Mouse (Mus musculus): ENCODE measurements around the gene Pin4. TPM values are rescaled to one million over a fixed set of nuclear protein-coding genes. Genes with fewer than 3 reads are reported as not detected.
A peak's percentile ranks its signal among the peaks of the same experiment; 100 is the strongest.
"Not testable (repeated sequence)": the region's sequence is repeated elsewhere in the genome, so short reads cannot be mapped to it uniquely, and the experiment has no call there.

The Pin4 gene
- polyA plus RNA-seq, 1 experiment from 2014 or later, result 71.0 TPM

DNA sequence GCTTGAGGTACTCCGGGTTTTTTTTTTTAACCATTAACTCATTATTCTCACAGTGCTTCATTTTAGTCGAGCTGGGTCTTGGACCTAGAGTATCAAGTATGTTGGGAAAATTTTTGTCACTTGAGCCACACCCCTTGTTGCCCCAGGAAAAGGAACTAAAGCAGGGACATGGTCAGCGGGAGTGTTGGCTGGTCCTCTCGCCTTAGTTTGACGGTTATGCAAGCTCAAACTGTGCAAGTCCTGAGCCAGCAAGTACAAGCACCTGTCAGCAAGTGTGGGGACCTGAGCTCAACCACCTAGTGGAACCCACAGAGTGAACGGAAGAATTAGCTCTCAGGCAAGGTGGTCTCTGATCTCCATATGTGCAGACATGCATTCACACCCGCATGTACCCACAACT is 17.4 kb upstream of the Pin4 start:
- Histone ChIP-seq H3K36me3 (ENCODE audit: insufficient read depth) (no peaks in the 10 kb centered on the region), H3K4me2 (no peak overlapping the region), H3K27ac (ENCODE audit: low read depth) (no peak overlapping the region), H3K4me1 (ENCODE audit: insufficient read depth) (no peaks in the 10 kb centered on the region), H3K27me3 (ENCODE audit: insufficient read depth, low read length) (no peaks in the 10 kb centered on the region), H3K9ac (no peak overlapping the region), H3K4me3 (ENCODE audit: low read depth, low read length) (no peak overlapping the region), H3K9me3 (ENCODE audit: low read depth, low read length) (no peaks in the 10 kb centered on the region)
- WGBS, result 54% methylated on average over 7 of the region's 7 CpGs
- TF ChIP-seq CTCF (IDR thresholded peaks at IDR 0.05; ENCODE audit: low read depth), result no peak
- ATAC-seq (ENCODE audit: insufficient read depth), result no peak
- no peak for DNase-seq

DNA sequence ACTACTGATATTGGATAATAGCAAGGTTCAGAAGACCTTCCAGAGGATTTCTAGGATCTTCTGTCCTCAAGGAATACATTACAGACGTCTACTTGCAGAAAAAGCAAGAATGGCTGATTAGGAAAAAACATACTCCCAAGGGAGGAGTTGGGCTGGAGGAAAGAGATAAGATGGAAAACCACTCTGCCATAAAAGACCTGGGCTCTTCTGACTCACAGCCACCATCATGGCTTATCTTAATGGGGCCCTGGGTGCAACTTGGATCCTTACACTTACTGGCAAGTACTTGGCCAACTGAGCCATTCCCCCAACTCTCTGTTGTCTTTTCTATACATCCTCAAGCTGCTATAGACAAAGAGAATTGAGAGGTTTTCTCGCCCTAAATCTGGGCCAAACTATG is 15.4 kb upstream of the Pin4 start:
- H3K36me3 ChIP-seq (ENCODE audit: insufficient read depth); H3K27me3 ChIP-seq (ENCODE audit: insufficient read depth, low read length); H3K4me2 ChIP-seq; H3K4me3 ChIP-seq (ENCODE audit: low read depth, low read length); H3K27ac ChIP-seq (ENCODE audit: low read depth); DNase-seq; H3K9me3 ChIP-seq (ENCODE audit: low read depth, low read length); H3K9ac ChIP-seq; ATAC-seq (ENCODE audit: insufficient read depth); H3K4me1 ChIP-seq (ENCODE audit: insufficient read depth): not testable (repeated sequence)
- 56% methylated on average over 2 of the region's 2 CpGs for WGBS

DNA sequence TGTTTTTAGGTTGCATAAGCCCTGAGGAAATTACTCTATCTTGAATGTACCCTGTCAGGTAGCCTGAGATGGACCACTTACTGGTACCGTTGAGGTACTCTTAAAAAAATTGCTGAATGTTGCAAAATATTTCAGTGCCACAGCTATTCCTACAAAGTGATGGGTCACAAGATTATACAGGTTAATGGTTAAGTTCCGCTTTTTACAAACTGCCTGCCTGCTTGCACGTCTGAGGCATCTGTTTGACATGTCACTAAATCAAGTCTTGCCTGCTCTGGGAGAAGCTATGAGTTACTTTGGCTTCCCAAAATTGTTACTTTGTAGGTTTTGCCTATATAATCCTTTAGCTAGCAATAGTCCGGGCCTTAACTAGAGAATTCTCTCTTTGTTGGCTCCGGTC is 9.9 kb upstream of the Pin4 start:
- H3K4me3 ChIP-seq (ENCODE audit: low read depth, low read length); ATAC-seq (ENCODE audit: insufficient read depth): not testable (repeated sequence)

DNA sequence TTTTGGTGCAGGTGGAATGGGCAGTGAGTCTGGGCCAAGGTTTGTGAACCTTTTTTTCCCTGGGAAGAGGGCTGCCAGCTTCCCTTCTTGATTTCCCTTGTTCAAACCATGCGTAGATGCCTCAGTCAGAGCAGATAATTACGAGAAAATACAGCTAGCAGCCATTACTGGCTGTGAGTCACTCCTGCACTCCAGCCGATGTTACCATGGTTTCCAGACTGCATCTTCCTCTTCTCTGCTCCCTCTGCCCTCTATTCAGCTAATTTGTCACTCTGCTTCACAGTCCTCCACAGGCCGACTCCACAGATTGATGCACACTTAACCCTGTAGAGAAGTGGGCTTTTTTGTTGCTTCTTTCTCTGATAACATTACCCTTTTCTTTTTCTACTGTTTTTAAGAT is 3.6 kb upstream of the Pin4 start:
- TF ChIP-seq CTCF (IDR thresholded peaks at IDR 0.05; ENCODE audit: low read depth), result no peak
- WGBS, result 36% methylated on average over 4 of the region's 4 CpGs

More for the DNA sequence above, 9.9 kb upstream of the Pin4 start:
- 60% methylated on average over 5 of the region's 5 CpGs for WGBS
- H3K27ac ChIP-seq (ENCODE audit: low read depth); H3K36me3 ChIP-seq (ENCODE audit: insufficient read depth); H3K4me1 ChIP-seq (ENCODE audit: insufficient read depth); DNase-seq; H3K4me2 ChIP-seq; H3K9ac ChIP-seq; H3K9me3 ChIP-seq (ENCODE audit: low read depth, low read length); H3K27me3 ChIP-seq (ENCODE audit: insufficient read depth, low read length): not testable (repeated sequence)

DNA sequence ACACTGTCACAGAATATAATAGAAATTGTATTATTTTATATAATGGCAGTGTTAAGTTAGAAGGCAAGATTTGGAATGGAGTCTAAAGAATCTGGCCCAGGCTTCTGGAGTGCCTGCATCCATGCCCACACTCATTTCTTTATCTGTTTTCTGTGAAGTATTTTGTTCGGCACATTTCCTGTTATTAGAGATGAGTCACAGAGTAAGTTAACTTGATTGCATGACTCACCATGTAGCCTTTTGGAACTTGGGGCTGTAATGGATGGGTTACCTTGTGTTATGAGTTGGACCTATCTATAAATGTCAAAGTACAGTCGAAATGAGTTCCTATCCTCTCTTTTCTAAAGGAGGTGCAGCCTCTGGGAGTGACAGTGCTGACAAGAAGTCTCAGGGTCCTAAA is 2.1 kb downstream of the Pin4 start:
- Histone ChIP-seq H3K9ac (no peak overlapping the region), H3K27me3 (ENCODE audit: insufficient read depth, low read length) (no peaks in the 10 kb centered on the region), H3K4me2 (no peak overlapping the region), H3K4me1 (ENCODE audit: insufficient read depth) (no peaks in the 10 kb centered on the region), H3K27ac (ENCODE audit: low read depth) (no peak overlapping the region), H3K4me3 (ENCODE audit: low read depth, low read length) (no peak overlapping the region), H3K36me3 (ENCODE audit: insufficient read depth) (peaks cover 2% of the 10 kb centered on the region; the same call in 1 of the 2 replicates), H3K9me3 (ENCODE audit: low read depth, low read length) (no peaks in the 10 kb centered on the region)
- no peak for TF ChIP-seq CTCF (IDR thresholded peaks at IDR 0.05; ENCODE audit: low read depth)
- ATAC-seq (ENCODE audit: insufficient read depth), result no peak
- no peak for DNase-seq
- WGBS, result 70% methylated on average over 2 of the region's 2 CpGs

More for the DNA sequence above, 3.6 kb upstream of the Pin4 start:
- Histone ChIP-seq H3K4me3 (ENCODE audit: low read depth, low read length) (no peak overlapping the region), H3K4me2 (no peak overlapping the region), H3K9me3 (ENCODE audit: low read depth, low read length) (no peaks in the 10 kb centered on the region), H3K27ac (ENCODE audit: low read depth) (no peak overlapping the region), H3K36me3 (ENCODE audit: insufficient read depth) (no peaks in the 10 kb centered on the region), H3K4me1 (ENCODE audit: insufficient read depth) (no peaks in the 10 kb centered on the region), H3K27me3 (ENCODE audit: insufficient read depth, low read length) (no peaks in the 10 kb centered on the region), H3K9ac (no peak overlapping the region)
- ATAC-seq (ENCODE audit: insufficient read depth) (no peak), DNase-seq (no peak)

DNA sequence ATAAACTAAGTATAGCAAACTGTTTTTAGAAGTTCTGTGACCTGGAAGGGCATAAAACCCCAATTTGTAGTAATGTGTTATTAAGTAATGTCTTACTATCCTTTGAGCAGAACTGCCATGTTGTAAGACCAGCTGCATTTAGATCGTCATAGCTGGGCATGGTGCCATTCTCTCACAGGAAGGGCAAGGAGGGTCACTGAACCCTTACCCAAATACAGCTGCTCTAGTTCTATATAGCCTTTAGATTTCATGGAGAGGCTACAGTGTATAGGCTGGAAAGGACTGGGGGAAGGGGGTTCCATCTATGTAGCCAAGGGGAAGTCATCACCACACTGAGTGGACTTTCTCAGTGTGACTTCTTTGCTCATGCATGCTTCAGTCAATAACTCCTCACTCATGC is 21.9 kb downstream of the Pin4 start:
- Histone ChIP-seq H3K4me2 (no peak overlapping the region), H3K9ac (no peak overlapping the region), H3K36me3 (ENCODE audit: insufficient read depth) (peaks cover 28% of the 10 kb centered on the region), H3K9me3 (ENCODE audit: low read depth, low read length) (no peaks in the 10 kb centered on the region), H3K4me3 (ENCODE audit: low read depth, low read length) (no peak overlapping the region), H3K4me1 (ENCODE audit: insufficient read depth) (no peaks in the 10 kb centered on the region), H3K27ac (ENCODE audit: low read depth) (no peak overlapping the region), H3K27me3 (ENCODE audit: insufficient read depth, low read length) (no peaks in the 10 kb centered on the region)
- WGBS, result 64% methylated on average over 1 of the region's 1 CpGs
- peak; percentile 49 for DNase-seq
- no peak for TF ChIP-seq CTCF (IDR thresholded peaks at IDR 0.05; ENCODE audit: low read depth)
- 0 out of 2 replicates have a peak, but pooled peaks have one; percentile 38 for ATAC-seq (ENCODE audit: insufficient read depth)

DNA sequence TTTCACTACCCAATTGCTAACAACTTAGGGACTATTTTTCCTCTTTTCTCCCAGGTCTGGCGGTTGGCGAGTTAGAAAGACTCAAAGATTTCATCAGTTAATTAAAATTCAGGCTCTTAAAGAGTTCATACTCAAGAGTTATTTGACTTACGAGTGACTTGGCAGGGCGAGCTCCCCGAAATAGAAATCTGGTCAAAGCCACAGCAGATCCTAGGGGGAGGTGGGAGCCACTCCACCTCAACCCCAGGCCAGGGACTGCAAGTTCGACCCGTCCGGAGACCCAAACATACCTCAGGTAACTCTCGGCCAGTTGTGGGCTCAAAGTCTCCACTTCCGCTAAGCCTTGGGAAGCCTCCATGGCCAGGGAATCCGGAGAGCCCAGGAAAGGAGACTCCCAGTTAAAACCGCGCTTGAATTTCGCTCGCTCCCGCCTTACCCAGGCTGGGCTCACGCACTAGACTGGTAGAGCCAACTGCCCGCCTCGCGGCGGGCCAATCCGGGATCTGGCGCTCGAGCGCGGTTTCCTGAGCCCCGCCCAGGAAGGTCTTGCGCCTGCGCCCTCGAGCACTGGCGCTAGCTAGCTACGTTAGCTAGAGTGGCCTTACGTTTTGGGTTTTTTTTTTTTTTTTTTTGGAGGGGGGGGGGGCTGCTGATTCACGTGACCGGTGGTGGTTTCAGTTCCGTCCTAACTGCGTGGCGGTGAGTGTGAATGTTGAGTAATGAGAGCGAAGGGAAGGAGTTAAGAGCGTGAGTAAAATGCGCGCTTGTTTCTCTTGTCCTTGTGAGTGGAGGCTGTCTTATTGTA is 37.6 kb downstream of the Pin4 start, which contains the start of gene Ercc6l:
Ercc6l (minus strand) TSS at position 474 of the 805 bp plus-strand sequence.
- DNase-seq, result peak; percentile 97
- H3K4me2 ChIP-seq, result peak within 1 kb of the TSS; percentile 53
- 6% methylated on average over 40 of the region's 42 CpGs for WGBS
- no peak for TF ChIP-seq CTCF (IDR thresholded peaks at IDR 0.05; ENCODE audit: low read depth)
- H3K4me3 ChIP-seq (ENCODE audit: low read depth, low read length), result peak within 1 kb of the TSS; percentile 50
- H3K9ac ChIP-seq, result peak within 1 kb of the TSS; percentile 67
- H3K27ac ChIP-seq (ENCODE audit: low read depth), result peak within 1 kb of the TSS; percentile 78
- no peaks in the 10 kb centered on the region for H3K27me3 ChIP-seq (ENCODE audit: insufficient read depth, low read length)
- H3K4me1 ChIP-seq (ENCODE audit: insufficient read depth), result no peaks in the 10 kb centered on the region
- H3K9me3 ChIP-seq (ENCODE audit: low read depth, low read length), result no peaks in the 10 kb centered on the region
- no peaks in the 10 kb centered on the region for H3K36me3 ChIP-seq (ENCODE audit: insufficient read depth)
- peak; percentile 99 for ATAC-seq (ENCODE audit: insufficient read depth)
